Mouse (Mus musculus) activated CD4-positive, CD25-positive, alpha-beta regulatory T cell (primary cell): ENCODE data around the gene Atp11a. TPM values are rescaled to one million over a fixed set of nuclear protein-coding genes. Genes with fewer than 3 reads are reported as not detected.

Experiments used
- polyA plus RNA-seq, 2 experiments: library from polyadenylated mRNA; unstranded; fragments of 100-300 nt; shearing (Covaris generic); gene quantifications; one replicate each; pipeline ENCODE4 v1.2.1; 2017

Atp11a gene
- 10 to 100 TPM; 11.8 to 14.2 TPM for polyA plus RNA-seq

GRCm38 (mm10) chr8:12756391-12757157, at the start of gene Atp11a:
TSS of gene Atp11a (plus strand) at chr8:12757014.

GRCm38 (mm10) chr8:12873357-12874046, 116.7 kb downstream of the Atp11a start, which contains the start of gene Mcf2l:
TSS of gene Mcf2l (plus strand) at chr8:12873806.

Other genes starting within 250 kb of the Atp11a start
- under 1 TPM in 1 of 2 experiments, not detected in 1; 0.20 TPM for gene Spaca7, start 184.0 kb upstream of the Atp11a start, polyA plus RNA-seq
- 10 to 100 TPM; 36.4 to 45.8 TPM for gene Tubgcp3, start 84.8 kb upstream of the Atp11a start, polyA plus RNA-seq
- gene Mcf2l, start 116.8 kb downstream of the Atp11a start, polyA plus RNA-seq: 1 to 10 TPM; 1.1 to 2.5 TPM